Mouse (Mus musculus) hindbrain, embryonic 10.5 days (tissue): Measurements from ENCODE around the gene Vsig2. TPM values are rescaled to one million over a fixed set of nuclear protein-coding genes. Genes with fewer than 3 reads are reported as not detected.

Source experiments
- DNase-seq: peaks from one replicate; pipeline ENCODE4 v3.0.0-alpha.2; 2017; ENCODE audit warnings: low spot score
- H3K27ac ChIP-seq: fragments of 300-500 bp; sonication (generic); 2 replicates; pipeline ENCODE4 v1.5.1; 2016; ENCODE audit warnings: mild to moderate bottlenecking, moderate library complexity
- H3K27me3 ChIP-seq: fragments of 300-500 bp; sonication (generic); 2 replicates; pipeline ENCODE4 v1.6.1; 2016; ENCODE audit warnings: mild to moderate bottlenecking; ENCODE audit not compliant: poor library complexity, insufficient read depth, severe bottlenecking
- H3K36me3 ChIP-seq: fragments of 300-500 bp; sonication (generic); 2 replicates; pipeline ENCODE4 v1.6.1; 2016; ENCODE audit warnings: mild to moderate bottlenecking, moderate library complexity
- H3K4me1 ChIP-seq: fragments of 300-500 bp; sonication (generic); replicated peaks from 2 replicates; pipeline ENCODE4 v1.6.1; 2016; ENCODE audit warnings: mild to moderate bottlenecking
- H3K4me3 ChIP-seq: fragments of 300-500 bp; sonication (generic); 2 replicates; pipeline ENCODE4 v1.5.1; 2016; ENCODE audit warnings: mild to moderate bottlenecking, moderate library complexity
- H3K9me3 ChIP-seq: fragments of 300-500 bp; sonication (generic); 2 replicates; pipeline ENCODE4 v1.6.1; 2016; ENCODE audit warnings: mild to moderate bottlenecking, moderate library complexity
- WGBS: fragments of 180-500 bp; shearing (Covaris S2); methylation state at CpG from one replicate; pipeline ENCODE4 v1.1.7; 2016; 5-methylcytosine and 5-hydroxymethylcytosine counted together
- polyA plus RNA-seq: library from polyadenylated mRNA; unstranded; fragments of >200 nt; fragmentation: Nextera tagmentation; extraction: Ambion mirVana; gene quantifications from 2 replicates; pipeline ENCODE4 v1.2.1, GENCODE M21; 2016

Gene Vsig2
- polyA plus RNA-seq, 1 experiment from 2014 or later = 0.78 TPM

GRCm38 (mm10) chr9:37541851-37542642 lies 3.0 kb downstream of the Vsig2 start:
- Histone ChIP-seq H3K4me3 (no peak overlapping the region), H3K4me1 (peaks cover 31% of the 10 kb centered on the region), H3K27ac (no peak overlapping the region), H3K36me3 (no peaks in the 10 kb centered on the region), H3K9me3 (no peaks in the 10 kb centered on the region), H3K27me3 (peaks cover 97% of the 10 kb centered on the region)
- WGBS = 75% methylated on average over 7 of the region's 7 CpGs
- DNase-seq = no peak

DNA sequence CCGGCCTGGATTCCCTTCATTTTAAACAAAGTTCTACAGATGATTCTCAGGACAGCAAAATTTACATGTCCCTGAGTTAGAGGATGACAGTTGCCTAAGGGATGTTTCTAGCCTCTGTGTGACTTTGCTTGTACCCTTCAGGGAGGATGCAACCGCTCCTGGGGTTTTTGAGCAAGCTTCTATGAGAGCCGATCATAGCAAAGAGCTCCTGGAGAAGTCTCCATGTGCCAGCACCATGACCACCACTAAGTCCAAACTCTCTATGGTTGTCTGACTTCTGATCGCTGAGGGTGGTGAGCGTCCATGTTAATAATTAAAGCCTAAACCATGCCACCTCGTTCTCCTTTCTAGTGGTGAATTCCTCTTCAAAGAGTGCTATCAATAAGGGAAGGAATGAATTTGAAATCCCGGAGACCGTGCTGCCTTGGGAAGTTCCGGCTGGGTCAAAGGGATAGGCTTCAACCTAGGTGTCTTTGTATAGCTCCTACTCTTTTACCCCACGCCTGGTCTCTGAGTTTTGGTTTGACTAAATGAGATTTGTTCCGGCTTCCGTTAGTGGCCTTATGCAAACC lies 4.9 kb downstream of the Vsig2 start:
- no peaks in the 10 kb centered on the region for H3K9me3 ChIP-seq
- no peak for DNase-seq
- H3K4me3 ChIP-seq = peak overlapping the region; percentile 46
- H3K4me1 ChIP-seq = peaks cover 28% of the 10 kb centered on the region
- H3K27ac ChIP-seq = no peak overlapping the region
- 23% methylated on average over 12 of the region's 12 CpGs for WGBS
- H3K36me3 ChIP-seq = no peaks in the 10 kb centered on the region
- peaks cover 98% of the 10 kb centered on the region for H3K27me3 ChIP-seq

DNA sequence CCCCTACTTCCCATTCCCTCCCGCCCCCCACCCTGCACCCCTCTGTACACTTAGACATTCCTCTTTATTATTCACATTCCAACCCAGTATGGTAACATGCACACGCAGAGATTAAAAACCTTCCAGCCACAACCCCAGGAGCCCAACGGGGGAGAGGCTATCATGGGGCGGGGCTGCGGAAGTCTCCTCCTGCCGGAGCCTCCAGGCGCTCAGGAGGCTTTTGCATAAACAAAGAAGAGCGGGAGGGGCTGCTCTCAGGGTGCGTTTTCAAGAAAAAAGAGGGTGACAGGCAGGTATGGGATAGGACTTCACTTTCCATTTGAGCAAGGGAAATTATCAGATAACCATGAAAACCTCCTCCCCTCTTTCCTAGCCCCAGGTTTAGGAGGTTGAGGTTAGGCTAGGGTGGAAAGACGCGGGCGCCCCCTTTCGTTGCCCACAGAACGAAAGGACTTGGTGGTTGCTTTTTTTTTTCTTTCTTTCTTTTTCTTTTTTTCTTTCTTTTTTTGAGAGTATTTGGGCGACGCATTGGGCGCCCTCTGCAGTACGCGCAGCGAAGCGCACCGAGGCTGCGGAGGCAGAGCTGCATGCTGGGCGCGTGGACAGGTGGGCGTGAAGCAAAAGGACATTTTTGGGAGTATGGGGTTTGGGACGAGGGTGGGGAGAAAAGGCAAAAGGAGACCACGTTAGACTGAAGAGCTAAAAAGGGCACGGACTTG lies 5.6 kb downstream of the Vsig2 start:
- Histone ChIP-seq H3K9me3 (no peaks in the 10 kb centered on the region), H3K27me3 (peaks cover 98% of the 10 kb centered on the region), H3K36me3 (no peaks in the 10 kb centered on the region), H3K27ac (no peak overlapping the region), H3K4me1 (peaks cover 23% of the 10 kb centered on the region), H3K4me3 (peak overlapping the region; percentile 46)
- WGBS = under 1% methylated on average over 29 of the region's 29 CpGs
- peak; percentile 58 for DNase-seq

- peaks cover 98% of the 10 kb centered on the region for H3K27me3 ChIP-seq
- DNase-seq = peak; percentile 27
- H3K36me3 ChIP-seq = no peaks in the 10 kb centered on the region
- no peaks in the 10 kb centered on the region for H3K9me3 ChIP-seq
- WGBS = 2% methylated on average over 17 of the region's 17 CpGs
- H3K4me3 ChIP-seq = peak overlapping the region; percentile 46
- no peak overlapping the region for H3K27ac ChIP-seq
- H3K4me1 ChIP-seq = peaks cover 23% of the 10 kb centered on the region
Observed at GRCm38 (mm10) chr9:37545166-37545610, 6.1 kb downstream of the Vsig2 start.

DNA sequence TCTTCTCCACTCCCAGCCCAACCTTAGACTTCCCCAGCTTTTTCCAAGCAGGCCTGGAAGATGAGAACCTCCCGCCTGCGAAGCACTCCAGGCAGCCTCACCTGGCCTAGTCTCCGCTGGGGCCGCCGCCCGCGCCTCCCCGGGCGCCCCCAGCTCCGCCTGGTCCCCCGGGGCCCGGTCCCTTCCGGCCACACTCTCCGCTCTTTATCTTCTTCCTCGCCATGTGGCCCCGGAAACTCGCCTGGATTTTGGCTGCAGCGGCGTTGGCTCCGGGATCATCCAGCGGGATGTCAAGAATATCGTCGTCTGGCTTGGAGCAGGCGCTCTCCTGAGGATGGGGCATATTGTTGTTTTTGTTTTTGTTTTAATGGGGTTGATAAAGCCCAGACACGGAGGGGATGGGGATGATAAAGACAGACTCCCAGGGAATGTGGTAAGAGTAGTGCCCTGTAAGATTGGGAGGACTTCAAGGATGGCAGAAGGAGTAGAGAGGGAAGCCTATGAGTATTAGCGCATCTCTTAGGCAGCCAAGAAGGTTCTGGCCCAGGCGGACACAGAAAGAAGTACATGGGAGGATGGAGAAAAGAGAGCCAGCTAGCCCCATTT lies 6.9 kb downstream of the Vsig2 start:
- Histone ChIP-seq H3K27ac (no peak overlapping the region), H3K36me3 (no peaks in the 10 kb centered on the region), H3K9me3 (no peaks in the 10 kb centered on the region), H3K27me3 (peaks cover 100% of the 10 kb centered on the region), H3K4me1 (peaks cover 23% of the 10 kb centered on the region), H3K4me3 (peak overlapping the region; percentile 30)
- WGBS = 7% methylated on average over 27 of the region's 27 CpGs
- DNase-seq = no peak

DNA sequence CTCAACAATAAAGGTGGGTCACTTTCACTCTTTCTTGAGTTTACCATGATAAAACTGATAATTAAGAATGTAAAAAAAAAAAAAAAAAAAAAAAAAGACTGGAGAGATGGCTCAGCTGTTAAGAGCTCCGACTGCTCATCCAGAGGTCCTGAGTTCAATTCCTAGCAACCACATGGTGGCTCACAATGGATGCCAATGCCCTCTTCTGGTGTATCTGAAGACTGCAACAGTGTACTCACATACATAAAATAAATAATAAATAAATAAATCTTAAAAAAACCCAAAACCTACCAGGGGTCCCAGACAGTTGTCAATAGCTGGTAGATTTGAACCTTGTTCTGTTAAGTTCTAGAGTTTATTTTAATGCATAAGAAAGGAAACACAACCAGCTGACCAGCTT lies 7.8 kb downstream of the Vsig2 start:
- DNase-seq = no peak
- no peaks in the 10 kb centered on the region for H3K9me3 ChIP-seq
- H3K27ac ChIP-seq = no peak overlapping the region
- H3K27me3 ChIP-seq = peaks cover 100% of the 10 kb centered on the region
- no peak overlapping the region for H3K4me3 ChIP-seq
- 76% methylated on average over 1 of the region's 1 CpGs for WGBS
- H3K36me3 ChIP-seq = no peaks in the 10 kb centered on the region
- H3K4me1 ChIP-seq = peaks cover 26% of the 10 kb centered on the region

DNA sequence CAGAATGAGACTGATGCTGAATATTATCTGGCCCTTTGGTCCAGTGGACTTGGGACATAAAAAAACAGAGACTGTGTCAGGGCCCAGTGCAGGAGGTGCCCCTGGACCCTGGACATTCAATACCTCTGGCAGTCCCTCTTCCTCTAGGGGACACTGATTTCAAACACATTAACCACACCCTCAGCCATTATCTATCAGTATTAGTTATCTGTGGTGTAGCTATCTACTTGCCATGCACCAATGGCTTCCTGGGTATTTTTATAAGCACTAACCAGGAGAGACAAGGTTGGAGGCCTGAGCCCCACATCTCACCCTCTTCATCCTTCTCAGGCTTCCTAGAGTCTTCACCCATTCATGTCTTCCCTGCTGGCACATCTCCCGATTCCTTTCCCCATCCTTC lies 11.4 kb downstream of the Vsig2 start:
- peaks cover 100% of the 10 kb centered on the region for H3K27me3 ChIP-seq
- H3K4me3 ChIP-seq = no peak overlapping the region
- 76% methylated on average over 1 of the region's 1 CpGs for WGBS
- DNase-seq = no peak
- no peaks in the 10 kb centered on the region for H3K9me3 ChIP-seq
- H3K36me3 ChIP-seq = no peaks in the 10 kb centered on the region
- H3K27ac ChIP-seq = no peak overlapping the region
- peaks cover 30% of the 10 kb centered on the region for H3K4me1 ChIP-seq

DNA sequence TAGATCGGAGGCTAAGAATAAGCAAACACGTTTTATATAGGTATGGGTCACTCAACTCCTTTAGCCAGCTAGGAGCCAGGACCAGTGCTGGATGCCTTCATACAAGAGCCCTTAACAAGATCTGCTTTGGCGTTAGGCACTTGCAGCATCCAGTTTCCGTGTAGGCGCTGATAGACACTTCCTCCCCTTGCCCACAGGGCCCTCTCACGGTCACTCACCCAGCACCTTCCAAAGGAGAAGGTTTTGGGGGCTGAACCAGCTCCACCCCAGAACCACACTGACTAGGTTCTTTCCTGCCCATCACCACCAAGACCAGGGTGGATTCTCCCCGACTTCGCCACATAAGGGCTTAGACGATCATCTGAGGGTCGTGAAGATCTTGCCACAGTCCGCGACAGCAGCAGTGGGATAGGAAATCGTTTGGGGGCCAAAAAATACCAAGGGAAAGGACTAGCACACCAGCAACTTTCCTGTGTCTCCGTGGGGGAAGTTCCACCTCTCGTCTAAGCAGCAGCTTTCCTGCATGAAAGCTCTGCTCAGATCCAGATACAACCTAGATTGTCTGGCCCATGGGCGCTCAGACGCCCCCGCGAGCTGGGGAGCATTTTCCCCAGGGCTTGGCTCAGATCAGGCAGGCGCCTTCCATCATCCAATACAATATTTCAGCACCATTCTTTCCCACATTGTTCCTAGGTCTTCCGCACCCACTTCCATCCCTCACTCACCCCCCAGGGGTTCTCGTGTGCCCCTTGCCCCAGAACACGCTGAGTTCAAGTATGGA lies 12.9 kb downstream of the Vsig2 start:
- DNase-seq = peak; percentile 26
- 2% methylated on average over 23 of the region's 23 CpGs for WGBS
- Histone ChIP-seq H3K9me3 (no peaks in the 10 kb centered on the region), H3K4me1 (peaks cover 27% of the 10 kb centered on the region), H3K27me3 (peaks cover 100% of the 10 kb centered on the region), H3K27ac (no peak overlapping the region), H3K36me3 (no peaks in the 10 kb centered on the region), H3K4me3 (peak overlapping the region; percentile 55)

GRCm38 (mm10) chr9:37552536-37553293 lies 13.7 kb downstream of the Vsig2 start, which contains the start of gene Nrgn:
Gene Nrgn, minus strand, starts transcription at chr9:37552904.
- WGBS = 5% methylated on average over 31 of the region's 31 CpGs
- H3K9me3 ChIP-seq = no peaks in the 10 kb centered on the region
- H3K4me3 ChIP-seq = peak within 1 kb of the TSS; percentile 55
- no peaks in the 10 kb centered on the region for H3K36me3 ChIP-seq
- peak; percentile 86 for DNase-seq
- H3K4me1 ChIP-seq = peaks cover 27% of the 10 kb centered on the region
- H3K27ac ChIP-seq = no peak within 1 kb of the TSS
- H3K27me3 ChIP-seq = peaks cover 92% of the 10 kb centered on the region

DNA sequence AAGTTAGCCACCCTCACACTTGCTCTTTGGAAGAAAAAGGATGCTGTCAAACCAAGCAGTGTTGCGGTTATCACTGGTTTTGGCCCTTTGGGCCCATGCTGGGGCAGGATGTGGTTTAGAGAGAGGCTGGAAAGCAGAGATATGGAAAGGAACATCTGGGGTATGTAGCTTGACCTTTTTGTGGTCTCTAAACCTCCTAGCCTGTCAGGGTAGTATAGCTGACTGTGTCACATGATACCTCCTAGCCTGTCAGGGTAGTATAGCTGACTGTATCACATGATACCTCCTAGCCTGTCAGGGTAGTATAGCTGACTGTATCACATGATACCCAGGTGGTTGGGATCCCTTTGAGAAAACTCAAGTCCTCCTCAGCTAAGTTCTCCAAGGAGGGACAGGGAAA lies 15.2 kb downstream of the Vsig2 start:
- no peak for DNase-seq
- H3K4me1 ChIP-seq = peaks cover 27% of the 10 kb centered on the region
- H3K4me3 ChIP-seq = no peak overlapping the region
- WGBS = 86% methylated on average over 1 of the region's 1 CpGs
- no peak overlapping the region for H3K27ac ChIP-seq
- no peaks in the 10 kb centered on the region for H3K9me3 ChIP-seq
- peaks cover 76% of the 10 kb centered on the region for H3K27me3 ChIP-seq
- no peaks in the 10 kb centered on the region for H3K36me3 ChIP-seq

GRCm38 (mm10) chr9:37554838-37555748 lies 16.0 kb downstream of the Vsig2 start, which contains the start of gene Siae:
Gene Siae, plus strand, starts transcription at chr9:37555698.
- H3K4me3 ChIP-seq = no peak within 1 kb of the TSS
- H3K9me3 ChIP-seq = no peaks in the 10 kb centered on the region
- WGBS = 25% methylated on average over 7 of the region's 7 CpGs
- H3K27ac ChIP-seq = no peak within 1 kb of the TSS
- DNase-seq = no peak
- peaks cover 27% of the 10 kb centered on the region for H3K4me1 ChIP-seq
- H3K36me3 ChIP-seq = no peaks in the 10 kb centered on the region
- H3K27me3 ChIP-seq = peaks cover 68% of the 10 kb centered on the region
